Mouse (Mus musculus) brain, embryonic 14.5 days (tissue): ENCODE measurements around the gene Nr3c2. TPM values are rescaled to one million over a fixed set of nuclear protein-coding genes. Genes with fewer than 3 reads are reported as not detected.

ENCODE experiments used
- DNase-seq: peaks from one replicate; pipeline ENCODE4 v3.0.0-alpha.2; 2011; ENCODE audit warnings: low read depth
- CTCF ChIP-seq: fragments of 200-500 bp; IDR thresholded peaks from 2 replicates; pipeline ENCODE4 v1.5.1; 2012; ENCODE audit warnings: inconsistent platforms, mild to moderate bottlenecking, moderate library complexity, borderline replicate concordance; ENCODE audit not compliant: insufficient read depth, insufficient read length; ENCODE audit errors: extremely low read depth
- POLR2A ChIP-seq: fragments of 200-500 bp; IDR thresholded peaks from 2 replicates; pipeline ENCODE4 v1.6.1; 2012; ENCODE audit warnings: mild to moderate bottlenecking, inconsistent platforms, borderline replicate concordance; ENCODE audit not compliant: poor library complexity, insufficient read depth, insufficient read length, severe bottlenecking; ENCODE audit errors: extremely low read depth
- polyA plus RNA-seq: library from polyadenylated mRNA; depleted of rRNA; stranded (reverse); fragments of >200 nt; gene quantifications from 2 replicates; pipeline ENCODE4 v1.2.3, GENCODE M21; 2012; rRNA removed

The Nr3c2 gene
- polyA plus RNA-seq, result 0.87 and 1.5 TPM in 2 replicates

- TF ChIP-seq CTCF (no peak), POLR2A (no peak)
- peak; percentile 58 for DNase-seq
Observed at GRCm38 (mm10) chr8:76899411-76900154, at the start of gene Nr3c2. Gene Nr3c2 (plus strand): TSS chr8:76899442.

GRCm38 (mm10) chr8:76858534-76858933, 40.7 kb upstream of the Nr3c2 start:
- TF ChIP-seq CTCF (no peak), POLR2A (no peak)
- DNase-seq, result no peak

GRCm38 (mm10) chr8:76859709-76860108, 39.5 kb upstream of the Nr3c2 start:
- peak; percentile 30 for DNase-seq
- no peak for TF ChIP-seq CTCF
- no peak for TF ChIP-seq POLR2A

- no peak for DNase-seq
- TF ChIP-seq POLR2A, result no peak
- TF ChIP-seq CTCF, result no peak
Observed at GRCm38 (mm10) chr8:76863066-76863465, 36.2 kb upstream of the Nr3c2 start.

- TF ChIP-seq CTCF, result no peak
- no peak for TF ChIP-seq POLR2A
- DNase-seq, result no peak
Observed at GRCm38 (mm10) chr8:76876809-76877208, 22.4 kb upstream of the Nr3c2 start.

- DNase-seq, result no peak
Observed at GRCm38 (mm10) chr8:76897050-76897449, 2.2 kb upstream of the Nr3c2 start.

GRCm38 (mm10) chr8:76898721-76899410, 376 bp upstream of the Nr3c2 start:
- TF ChIP-seq CTCF, result no peak
- TF ChIP-seq POLR2A, result no peak

More at GRCm38 (mm10) chr8:76897050-76897449, 2.2 kb upstream of the Nr3c2 start:
- TF ChIP-seq CTCF, result no peak
- TF ChIP-seq POLR2A, result no peak

GRCm38 (mm10) chr8:76900155-76901141, 1.2 kb downstream of the Nr3c2 start:
- peak; percentile 28 for DNase-seq
- TF ChIP-seq POLR2A (no peak), CTCF (no peak)

More at GRCm38 (mm10) chr8:76898721-76899410, 376 bp upstream of the Nr3c2 start:
- DNase-seq, result peak; percentile 74

- DNase-seq, result peak; percentile 97
- TF ChIP-seq CTCF (no peak), POLR2A (no peak)
Observed at GRCm38 (mm10) chr8:76901430-76902204, 2.4 kb downstream of the Nr3c2 start.

GRCm38 (mm10) chr8:76902205-76903078, 3.2 kb downstream of the Nr3c2 start:
- no peak for TF ChIP-seq POLR2A
- TF ChIP-seq CTCF, result no peak
- peak; percentile 2 for DNase-seq

GRCm38 (mm10) chr8:76911206-76911605, 12.0 kb downstream of the Nr3c2 start:
- TF ChIP-seq CTCF (no peak), POLR2A (no peak)

More at GRCm38 (mm10) chr8:76911206-76911605, 12.0 kb downstream of the Nr3c2 start:
- DNase-seq, result no peak
